Mouse (Mus musculus) heart, embryonic 12.5 days (tissue): ENCODE results near the gene Zfp385b. TPM values are rescaled to one million over a fixed set of nuclear protein-coding genes. Genes with fewer than 3 reads are reported as not detected.

Source experiments
- ATAC-seq: fragments of 200-750 bp; cut with Nextera tagmentation; 2 replicates; pipeline ENCODE4 v1.8.0; 2017; ENCODE audit warnings: moderate TSS enrichment, moderate library complexity; ENCODE audit not compliant: insufficient number of reproducible peaks, low FRiP score
- H3K27ac ChIP-seq: fragments of 300-500 bp; sonication (generic); 2 replicates; pipeline ENCODE4 v1.5.1; 2016; ENCODE audit warnings: mild to moderate bottlenecking, moderate library complexity; ENCODE audit not compliant: poor library complexity, severe bottlenecking
- H3K27me3 ChIP-seq: fragments of 300-500 bp; sonication (generic); replicated peaks from 2 replicates; pipeline ENCODE4 v1.6.1; 2016; ENCODE audit warnings: mild to moderate bottlenecking, moderate library complexity
- H3K36me3 ChIP-seq: fragments of 300-500 bp; sonication (generic); 2 replicates; pipeline ENCODE4 v1.6.1; 2016; ENCODE audit warnings: mild to moderate bottlenecking, moderate library complexity
- H3K4me1 ChIP-seq: fragments of 300-500 bp; sonication (generic); replicated peaks from 2 replicates; pipeline ENCODE4 v1.6.1; 2016; ENCODE audit warnings: mild to moderate bottlenecking
- H3K4me2 ChIP-seq: fragments of 300-500 bp; sonication (generic); 2 replicates; pipeline ENCODE4 v1.6.1; 2016; ENCODE audit warnings: mild to moderate bottlenecking, moderate library complexity
- H3K4me3 ChIP-seq: fragments of 300-500 bp; sonication (generic); 2 replicates; pipeline ENCODE4 v1.5.1; 2016; ENCODE audit warnings: mild to moderate bottlenecking
- H3K9ac ChIP-seq: fragments of 300-500 bp; sonication (generic); 2 replicates; pipeline ENCODE4 v1.6.1; 2016; ENCODE audit warnings: mild to moderate bottlenecking, moderate library complexity
- H3K9me3 ChIP-seq: fragments of 300-500 bp; sonication (generic); replicated peaks from 2 replicates; pipeline ENCODE4 v1.6.1; 2016; ENCODE audit warnings: mild to moderate bottlenecking, moderate library complexity
- WGBS: fragments of 180-500 bp; shearing (Covaris S2); methylation state at CpG from one replicate; pipeline ENCODE4 v1.1.7; 2016; 5-methylcytosine and 5-hydroxymethylcytosine counted together
- polyA plus RNA-seq: library from polyadenylated mRNA; unstranded; fragments of >200 nt; fragmentation: Nextera tagmentation; extraction: Ambion mirVana; gene quantifications from 2 replicates; pipeline ENCODE4 v1.2.1, GENCODE M21; 2016

The Zfp385b gene
- polyA plus RNA-seq, 1 experiment from 2014 or later: 4.3 TPM

DNA sequence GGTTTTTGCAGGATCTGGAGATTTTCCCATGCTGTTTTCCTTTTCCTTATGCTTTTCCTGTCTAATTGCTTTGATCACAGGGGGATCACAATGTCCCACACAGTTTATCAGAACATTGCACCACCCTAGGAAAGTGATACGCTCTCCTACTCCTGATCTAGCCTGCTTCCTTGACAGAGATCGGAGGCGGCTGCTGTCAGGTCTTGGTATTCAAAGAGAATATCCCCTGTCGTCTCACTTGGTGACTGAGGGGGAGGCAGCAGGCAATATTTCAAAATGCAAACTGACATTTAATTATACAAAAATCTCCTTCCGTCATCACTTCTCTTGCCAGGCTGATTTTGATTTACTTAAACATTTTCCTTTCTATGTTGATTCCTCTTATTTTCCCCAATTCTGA, 73.0 kb downstream of the Zfp385b start:
- H3K9me3 ChIP-seq: no peaks in the 10 kb centered on the region
- H3K4me2 ChIP-seq: no peak overlapping the region
- no peak for ATAC-seq
- no peak overlapping the region for H3K4me3 ChIP-seq
- no peaks in the 10 kb centered on the region for H3K36me3 ChIP-seq
- no peak overlapping the region for H3K27ac ChIP-seq
- 66% methylated on average over 5 of the region's 5 CpGs for WGBS
- no peaks in the 10 kb centered on the region for H3K4me1 ChIP-seq
- no peak overlapping the region for H3K9ac ChIP-seq
- no peaks in the 10 kb centered on the region for H3K27me3 ChIP-seq

DNA sequence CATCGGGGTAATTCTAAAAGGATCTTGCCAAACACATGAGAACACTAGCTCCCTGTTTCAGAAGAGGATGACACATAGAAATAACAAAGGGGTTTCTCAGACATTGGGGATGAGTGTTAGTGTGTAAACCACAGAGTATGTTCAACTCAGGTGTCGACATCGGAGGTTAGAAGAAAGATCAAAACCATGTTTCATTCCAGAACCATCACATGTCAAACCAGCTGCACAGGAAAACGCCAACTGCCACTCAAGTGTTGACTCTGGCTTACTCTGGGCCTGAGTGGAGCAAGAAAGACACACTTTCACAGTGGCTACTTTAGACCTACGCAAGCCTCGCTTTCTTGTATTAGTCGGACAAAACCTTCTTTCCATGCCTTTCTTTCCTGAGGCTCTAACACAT, 74.2 kb downstream of the Zfp385b start:
- no peak overlapping the region for H3K4me3 ChIP-seq
- no peak for ATAC-seq
- 84% methylated on average over 7 of the region's 7 CpGs for whole genome bisulfite sequencing
- no peaks in the 10 kb centered on the region for H3K4me1 ChIP-seq
- no peaks in the 10 kb centered on the region for H3K36me3 ChIP-seq
- no peak overlapping the region for H3K27ac ChIP-seq
- no peaks in the 10 kb centered on the region for H3K27me3 ChIP-seq
- H3K9ac ChIP-seq: no peak overlapping the region
- H3K4me2 ChIP-seq: no peak overlapping the region
- no peaks in the 10 kb centered on the region for H3K9me3 ChIP-seq

DNA sequence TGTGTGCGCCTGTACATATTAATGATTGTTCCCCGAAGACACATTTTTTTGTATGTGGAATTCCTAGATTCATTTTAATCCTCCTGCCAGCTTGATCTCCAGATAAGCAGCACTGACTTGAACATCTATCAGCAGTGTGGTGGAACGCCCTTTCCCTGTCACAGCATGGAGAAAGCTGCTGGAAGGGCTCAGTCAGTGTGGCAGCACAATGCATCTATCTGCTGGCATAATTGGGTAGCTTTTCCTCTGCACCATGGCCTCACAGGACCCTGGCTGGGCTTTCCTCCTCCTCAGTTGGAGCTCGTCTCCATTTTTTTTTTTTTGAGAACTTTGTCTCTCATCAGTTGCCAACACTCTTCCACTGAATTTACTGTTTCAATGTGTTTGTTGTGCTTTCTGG, 77.1 kb downstream of the Zfp385b start:
- no peak overlapping the region for H3K4me2 ChIP-seq
- no peaks in the 10 kb centered on the region for H3K36me3 ChIP-seq
- no peak overlapping the region for H3K27ac ChIP-seq
- H3K9ac ChIP-seq: no peak overlapping the region
- no peaks in the 10 kb centered on the region for H3K27me3 ChIP-seq
- no peak overlapping the region for H3K4me3 ChIP-seq
- H3K4me1 ChIP-seq: no peaks in the 10 kb centered on the region
- H3K9me3 ChIP-seq: no peaks in the 10 kb centered on the region
- ATAC-seq: no peak
- 69% methylated on average over 4 of the region's 4 CpGs for WGBS

DNA sequence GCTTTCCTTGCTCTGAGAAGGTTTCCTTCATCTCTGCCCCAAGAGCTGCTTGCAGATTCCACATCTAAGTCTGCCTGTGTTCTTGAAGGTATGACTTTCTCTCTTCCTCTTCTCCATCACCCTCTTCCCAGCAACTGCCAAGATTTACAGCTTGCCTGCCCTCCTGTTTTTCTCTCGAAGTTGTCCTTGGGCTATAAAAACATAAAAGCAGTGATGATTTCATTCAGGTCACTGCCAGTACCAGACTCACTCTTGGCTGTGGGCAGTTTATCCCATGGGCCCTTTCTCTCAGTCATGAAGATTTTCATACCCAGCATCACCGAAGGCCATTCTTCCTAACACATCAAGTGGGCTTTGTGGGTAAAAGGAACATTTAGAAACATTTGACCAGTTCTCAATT, 89.2 kb downstream of the Zfp385b start:
- H3K27ac ChIP-seq: no peak overlapping the region
- 0 out of 2 replicates have a peak, but pooled peaks cover 3% of the 10 kb centered on the region for H3K4me1 ChIP-seq
- no peak overlapping the region for H3K9ac ChIP-seq
- H3K27me3 ChIP-seq: no peaks in the 10 kb centered on the region
- H3K36me3 ChIP-seq: no peaks in the 10 kb centered on the region
- H3K4me3 ChIP-seq: no peak overlapping the region
- WGBS: 65% methylated on average over 2 of the region's 2 CpGs
- ATAC-seq: no peak
- H3K4me2 ChIP-seq: no peak overlapping the region
- H3K9me3 ChIP-seq: no peaks in the 10 kb centered on the region

DNA sequence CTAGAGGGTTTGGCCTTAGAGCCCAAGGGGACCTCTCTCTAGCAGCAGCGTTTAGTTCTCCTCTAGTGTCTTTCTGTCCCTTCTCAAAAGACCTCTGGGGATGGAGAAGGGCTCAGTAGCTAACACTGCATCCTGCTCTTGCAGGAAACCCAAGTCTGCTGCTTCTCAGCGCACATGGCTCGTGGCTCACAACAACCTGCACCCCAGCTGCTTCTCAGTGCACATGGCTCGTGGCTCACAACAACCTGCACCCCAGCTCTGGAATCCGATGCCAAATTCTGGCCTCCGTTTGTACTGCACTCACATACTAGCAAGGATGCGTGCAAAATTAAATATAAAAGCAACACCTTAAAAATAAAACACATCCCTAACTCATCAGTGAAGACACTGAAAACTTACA, 92.6 kb downstream of the Zfp385b start:
- Histone ChIP-seq H3K27ac (no peak overlapping the region), H3K9ac (no peak overlapping the region), H3K27me3 (no peaks in the 10 kb centered on the region), H3K9me3 (no peaks in the 10 kb centered on the region), H3K4me3 (no peak overlapping the region), H3K4me1 (0 out of 2 replicates have a peak, but pooled peaks cover 3% of the 10 kb centered on the region), H3K4me2 (no peak overlapping the region), H3K36me3 (no peaks in the 10 kb centered on the region)
- ATAC-seq: no peak
- WGBS: 73% methylated on average over 7 of the region's 7 CpGs

DNA sequence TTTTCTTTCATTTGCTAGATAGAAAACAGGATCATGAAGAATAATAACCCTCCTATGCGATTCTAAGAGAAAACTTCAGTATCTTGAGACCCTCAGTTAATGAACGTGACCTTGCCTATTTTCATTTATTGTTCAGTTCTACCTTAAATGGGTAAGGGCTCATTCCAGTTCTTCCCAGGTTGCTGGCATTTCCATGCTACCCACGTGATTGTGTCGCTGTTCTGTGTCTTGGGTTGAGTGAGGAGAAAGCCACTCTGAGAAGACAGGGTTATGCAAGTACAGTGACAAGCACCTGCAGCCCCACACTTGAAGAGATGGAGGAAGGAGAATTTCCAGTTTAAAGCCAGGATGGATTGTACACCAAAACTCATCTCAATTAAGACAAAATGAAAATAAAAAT, 98.6 kb downstream of the Zfp385b start:
- no peak for ATAC-seq
- no peaks in the 10 kb centered on the region for H3K36me3 ChIP-seq
- no peaks in the 10 kb centered on the region for H3K4me1 ChIP-seq
- WGBS: 81% methylated on average over 4 of the region's 4 CpGs
- H3K27me3 ChIP-seq: no peaks in the 10 kb centered on the region
- no peak overlapping the region for H3K27ac ChIP-seq
- H3K9me3 ChIP-seq: no peaks in the 10 kb centered on the region
- no peak overlapping the region for H3K9ac ChIP-seq
- no peak overlapping the region for H3K4me2 ChIP-seq
- H3K4me3 ChIP-seq: no peak overlapping the region

DNA sequence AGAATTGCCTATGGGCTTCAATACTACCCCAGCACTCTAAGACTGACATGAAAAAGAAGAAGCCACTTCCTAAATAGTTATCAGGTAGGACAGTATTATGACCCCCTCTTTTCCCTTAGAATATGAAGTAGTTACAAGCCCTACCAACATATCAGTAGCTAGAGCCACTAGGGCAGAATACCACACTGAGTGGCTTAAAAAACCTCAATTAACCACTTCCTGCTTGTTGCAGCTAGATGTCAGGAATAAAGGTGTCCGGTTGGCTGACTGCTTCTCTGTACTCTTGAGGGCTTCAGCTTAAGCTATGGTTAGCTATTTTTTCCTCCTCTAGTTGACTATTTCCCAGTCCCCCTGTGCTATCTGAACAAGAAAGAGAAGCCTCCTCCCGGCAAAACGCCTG, 103.1 kb downstream of the Zfp385b start:
- Histone ChIP-seq H3K27me3 (no peaks in the 10 kb centered on the region), H3K4me3 (no peak overlapping the region), H3K4me2 (no peak overlapping the region), H3K36me3 (no peaks in the 10 kb centered on the region), H3K27ac (no peak overlapping the region), H3K9me3 (no peaks in the 10 kb centered on the region; the same call in 1 of the 2 replicates), H3K4me1 (no peaks in the 10 kb centered on the region), H3K9ac (no peak overlapping the region)
- 78% methylated on average over 3 of the region's 3 CpGs for WGBS
- ATAC-seq: no peak

DNA sequence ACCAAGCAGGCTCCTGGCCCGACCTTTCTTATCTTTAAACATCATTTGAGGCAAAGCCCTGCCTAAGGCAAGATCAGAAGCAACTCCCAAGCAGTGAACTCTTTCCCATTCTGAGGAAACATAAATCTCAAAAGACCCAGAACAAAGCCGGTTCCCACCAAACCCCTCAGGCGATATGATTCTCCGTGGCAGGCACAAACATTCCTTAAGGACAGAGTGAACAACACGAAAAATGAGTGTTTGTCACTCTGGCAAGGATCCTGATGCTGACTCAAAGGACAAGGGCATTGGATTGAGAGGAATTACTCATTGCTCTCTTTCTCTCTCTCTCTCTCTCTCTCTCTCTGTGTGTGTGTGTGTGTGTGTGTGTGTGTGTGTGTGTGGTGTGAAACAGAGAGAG, 105.6 kb downstream of the Zfp385b start:
- Histone ChIP-seq H3K4me2 (no peak overlapping the region), H3K27ac (no peak overlapping the region), H3K27me3 (no peaks in the 10 kb centered on the region), H3K4me1 (no peaks in the 10 kb centered on the region), H3K9me3 (no peaks in the 10 kb centered on the region; the same call in 1 of the 2 replicates), H3K4me3 (no peak overlapping the region), H3K9ac (no peak overlapping the region), H3K36me3 (no peaks in the 10 kb centered on the region)
- 58% methylated on average over 5 of the region's 5 CpGs for WGBS
- no peak for ATAC-seq

DNA sequence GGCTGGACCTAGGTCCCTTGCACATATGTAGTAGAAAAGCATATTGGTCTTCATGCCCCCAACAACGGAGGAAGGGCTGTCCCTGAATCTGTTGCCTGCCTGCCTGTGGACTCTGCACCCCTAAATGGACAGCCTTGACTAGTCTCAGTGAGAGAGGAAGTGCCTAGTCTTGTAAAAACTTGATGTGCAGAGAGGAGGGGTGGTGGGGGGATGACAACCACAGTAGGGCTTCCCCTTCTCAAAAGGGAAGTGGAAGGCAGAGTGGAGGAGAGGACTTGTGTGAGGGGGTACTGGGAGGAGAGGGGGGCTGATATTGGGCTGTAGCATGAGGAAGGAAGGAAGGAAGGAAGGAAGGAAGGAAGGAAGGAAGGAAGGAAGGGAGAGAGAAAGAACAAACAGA, 107.7 kb downstream of the Zfp385b start:
- Histone ChIP-seq H3K9me3 (no peaks in the 10 kb centered on the region; the same call in 1 of the 2 replicates), H3K9ac (no peak overlapping the region), H3K27ac (no peak overlapping the region), H3K4me1 (no peaks in the 10 kb centered on the region), H3K4me2 (no peak overlapping the region), H3K27me3 (no peaks in the 10 kb centered on the region), H3K4me3 (no peak overlapping the region), H3K36me3 (no peaks in the 10 kb centered on the region)
- ATAC-seq: no peak
- WGBS: 76% methylated on average over 1 of the region's 1 CpGs

DNA sequence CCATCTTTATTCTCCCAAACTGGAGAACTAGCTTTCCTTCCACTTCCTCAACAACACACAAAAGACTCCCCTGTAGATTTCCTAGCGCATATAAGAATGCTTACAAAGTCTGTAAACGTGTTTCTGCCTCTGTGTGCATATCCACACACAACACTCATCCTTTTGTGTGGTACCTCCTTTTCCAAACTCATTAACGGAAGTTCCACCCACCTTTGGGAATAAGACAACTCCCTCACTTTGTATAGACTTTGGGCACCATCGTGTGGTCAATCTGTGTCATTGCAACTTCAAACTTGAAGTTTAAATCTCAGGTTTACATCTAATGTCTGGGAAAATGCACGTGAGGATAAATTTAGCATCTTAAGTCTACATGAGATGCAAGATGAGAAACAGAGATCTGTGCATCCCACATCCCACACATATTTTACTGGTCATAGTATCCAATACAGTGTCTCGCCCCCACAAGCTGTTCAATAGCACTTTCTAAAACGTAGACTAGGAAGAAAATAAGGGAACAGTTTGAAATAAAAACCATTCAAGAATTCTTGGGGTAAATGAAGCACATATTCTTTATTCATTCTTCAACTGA, 110.1 kb downstream of the Zfp385b start:
- H3K27ac ChIP-seq: no peak overlapping the region
- H3K27me3 ChIP-seq: no peaks in the 10 kb centered on the region
- H3K4me2 ChIP-seq: 0 out of 2 replicates have a peak overlapping the region, but pooled peaks have one; percentile 33
- WGBS: 25% methylated on average over 7 of the region's 7 CpGs
- ATAC-seq: no peak
- no peak overlapping the region for H3K4me3 ChIP-seq
- H3K9me3 ChIP-seq: no peaks in the 10 kb centered on the region
- H3K4me1 ChIP-seq: no peaks in the 10 kb centered on the region
- no peaks in the 10 kb centered on the region for H3K36me3 ChIP-seq
- no peak overlapping the region for H3K9ac ChIP-seq

DNA sequence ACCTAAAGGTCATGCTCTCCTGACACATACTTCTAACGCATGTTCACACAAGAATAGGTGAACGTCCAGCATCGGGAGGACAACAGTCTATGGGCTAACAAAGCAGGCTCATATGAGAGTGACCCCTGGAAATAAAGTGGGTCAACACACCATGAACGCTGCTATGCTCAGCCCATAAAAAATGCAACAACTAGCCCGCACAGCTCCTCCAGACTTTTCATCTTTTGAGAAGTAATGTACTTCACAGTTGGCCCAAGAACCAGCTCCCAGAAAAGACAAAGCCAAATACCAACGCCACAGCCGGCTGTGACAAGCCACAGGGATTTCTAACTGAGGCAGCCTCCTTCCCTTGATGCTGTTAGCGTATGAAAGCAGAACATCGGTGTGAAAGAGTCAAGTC, 112.3 kb downstream of the Zfp385b start:
- ATAC-seq: no peak
- Histone ChIP-seq H3K4me1 (no peaks in the 10 kb centered on the region), H3K9ac (no peak overlapping the region), H3K4me3 (no peak overlapping the region), H3K27me3 (no peaks in the 10 kb centered on the region), H3K36me3 (no peaks in the 10 kb centered on the region), H3K27ac (no peak overlapping the region), H3K9me3 (no peaks in the 10 kb centered on the region), H3K4me2 (no peak overlapping the region)
- 74% methylated on average over 9 of the region's 9 CpGs for WGBS

DNA sequence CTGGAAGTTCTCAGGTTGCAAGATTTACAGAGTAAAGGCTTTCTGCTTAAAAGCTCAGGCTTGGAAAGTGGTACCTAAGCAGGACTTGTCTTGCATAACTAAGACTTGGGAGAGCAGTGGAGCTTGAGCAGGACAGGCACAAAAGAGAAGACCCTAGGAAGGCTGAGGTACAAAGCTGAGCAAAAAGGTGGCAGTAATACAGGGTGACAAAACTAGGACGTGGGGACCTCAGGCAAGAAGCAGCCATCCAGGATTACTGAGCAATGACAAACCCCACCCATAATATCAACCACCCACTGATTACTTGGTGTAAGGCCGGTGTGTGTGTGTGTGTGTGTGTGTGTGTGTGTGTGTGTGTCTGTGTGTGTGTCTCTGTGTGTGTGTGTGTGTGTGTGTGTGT, 114.0 kb downstream of the Zfp385b start:
- H3K4me1 ChIP-seq: no peaks in the 10 kb centered on the region
- H3K27ac ChIP-seq: no peak overlapping the region
- H3K4me2 ChIP-seq: no peak overlapping the region
- H3K9ac ChIP-seq: no peak overlapping the region
- H3K9me3 ChIP-seq: no peaks in the 10 kb centered on the region
- H3K27me3 ChIP-seq: no peaks in the 10 kb centered on the region
- no peak overlapping the region for H3K4me3 ChIP-seq
- ATAC-seq: no peak
- 62% methylated on average over 2 of the region's 2 CpGs for WGBS
- no peaks in the 10 kb centered on the region for H3K36me3 ChIP-seq
